Mouse (Mus musculus) cortical plate, adult 2 months (tissue): Measurements from ENCODE around the gene Capn8. TPM values are rescaled to one million over a fixed set of nuclear protein-coding genes. Genes with fewer than 3 reads are reported as not detected.

Source experiments
- H3K27ac ChIP-seq: fragments of 200-500 bp; 2 replicates; pipeline ENCODE4 v1.5.1; 2012; ENCODE audit warnings: low read length, control low read depth, inconsistent platforms; ENCODE audit not compliant: insufficient read depth
- H3K4me1 ChIP-seq: fragments of 200-500 bp; 2 replicates; pipeline ENCODE4 v1.6.1; 2011; ENCODE audit warnings: low read length; ENCODE audit not compliant: control insufficient read depth, insufficient read depth
- H3K4me3 ChIP-seq: fragments of 200-500 bp; 2 replicates; pipeline ENCODE4 v1.5.1; 2011; ENCODE audit warnings: mild to moderate bottlenecking, low read length, control low read depth; ENCODE audit not compliant: insufficient read depth
- CTCF ChIP-seq: fragments of 200-500 bp; IDR thresholded peaks from 2 replicates; pipeline ENCODE4 v1.5.1; 2011; ENCODE audit warnings: mild to moderate bottlenecking, control low read depth, low read length; ENCODE audit not compliant: insufficient read depth; ENCODE audit errors: extremely low read depth
- POLR2A ChIP-seq: fragments of 200-500 bp; IDR thresholded peaks from 2 replicates; pipeline ENCODE4 v1.6.1; 2011; ENCODE audit warnings: mild to moderate bottlenecking, low read length, control low read depth; ENCODE audit not compliant: insufficient read depth; ENCODE audit errors: extremely low read depth
- polyA plus RNA-seq: library from polyadenylated mRNA; depleted of rRNA; stranded (reverse); fragments of >200 nt; gene quantifications from 2 replicates; pipeline ENCODE4 v1.2.3, GENCODE M21; 2012; rRNA removed

Gene Capn8
- polyA plus RNA-seq, 1 experiment, result 0.04 TPM

GRCm38 (mm10) chr1:182669741-182670140 lies 104.9 kb downstream of the Capn8 start:
- no peak overlapping the region for H3K27ac ChIP-seq
- no peaks in the 10 kb centered on the region for H3K4me1 ChIP-seq
- H3K4me3 ChIP-seq, result no peak overlapping the region
- no peak for TF ChIP-seq POLR2A
- no peak for TF ChIP-seq CTCF

DNA sequence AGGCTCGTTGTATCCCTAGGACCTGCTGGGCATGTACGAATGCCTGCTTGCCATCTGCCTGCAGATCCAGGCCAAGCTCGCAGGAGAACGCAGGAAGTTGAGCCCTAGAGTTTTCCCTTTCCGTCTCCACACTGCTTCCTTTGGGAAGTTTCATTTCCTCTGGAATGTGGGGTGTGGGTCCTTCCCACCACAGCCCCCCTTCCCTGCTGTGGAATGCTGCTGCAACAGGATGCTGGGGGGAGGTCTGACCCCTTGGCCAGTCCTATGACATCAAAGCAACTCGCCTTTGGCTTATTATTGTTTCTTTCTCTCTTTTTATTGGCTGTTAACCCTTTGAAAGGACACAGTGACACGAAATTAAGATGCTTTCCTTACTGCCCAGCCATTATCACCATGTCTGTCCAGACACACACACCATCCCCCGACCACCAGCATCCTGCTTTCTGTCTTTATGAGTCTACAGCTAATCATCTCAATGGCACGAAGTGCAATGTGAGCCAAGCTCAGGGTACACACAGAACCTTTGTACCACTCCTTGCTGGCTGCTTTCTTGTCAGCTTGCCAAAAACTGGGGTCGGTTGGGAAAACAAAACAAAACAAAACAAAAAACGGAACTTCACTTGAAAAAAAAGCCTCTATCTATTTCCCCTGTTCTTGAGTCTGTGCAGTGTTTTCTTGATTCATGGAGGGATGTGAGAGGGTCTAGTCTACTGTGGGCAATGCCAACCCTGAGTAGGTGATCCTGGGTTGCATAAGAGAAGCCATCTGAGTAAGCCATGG lies 105.9 kb downstream of the Capn8 start:
- H3K4me3 ChIP-seq, result no peak overlapping the region

DNA sequence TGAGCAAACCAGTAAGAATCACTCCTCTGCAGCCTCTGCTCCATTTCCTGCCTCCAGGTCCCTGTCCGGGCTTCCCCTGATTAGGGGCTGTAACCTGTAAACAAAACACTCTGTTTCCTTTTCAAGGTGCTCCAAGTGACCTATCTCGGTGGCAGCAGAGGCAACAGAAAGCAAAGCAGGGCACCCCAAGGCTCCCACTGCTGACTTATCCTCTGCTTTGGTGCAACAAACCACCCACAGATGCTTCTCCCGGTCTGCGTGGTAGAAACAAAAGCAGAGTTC lies 106.5 kb downstream of the Capn8 start:
- H3K4me1 ChIP-seq, result no peaks in the 10 kb centered on the region
- TF ChIP-seq POLR2A (no peak), CTCF (no peak)
- no peak overlapping the region for H3K27ac ChIP-seq
- H3K4me3 ChIP-seq, result no peak overlapping the region

More for the DNA sequence above, 105.9 kb downstream of the Capn8 start:
- H3K27ac ChIP-seq, result no peak overlapping the region
- H3K4me1 ChIP-seq, result no peaks in the 10 kb centered on the region
- TF ChIP-seq CTCF (no peak), POLR2A (no peak)

DNA sequence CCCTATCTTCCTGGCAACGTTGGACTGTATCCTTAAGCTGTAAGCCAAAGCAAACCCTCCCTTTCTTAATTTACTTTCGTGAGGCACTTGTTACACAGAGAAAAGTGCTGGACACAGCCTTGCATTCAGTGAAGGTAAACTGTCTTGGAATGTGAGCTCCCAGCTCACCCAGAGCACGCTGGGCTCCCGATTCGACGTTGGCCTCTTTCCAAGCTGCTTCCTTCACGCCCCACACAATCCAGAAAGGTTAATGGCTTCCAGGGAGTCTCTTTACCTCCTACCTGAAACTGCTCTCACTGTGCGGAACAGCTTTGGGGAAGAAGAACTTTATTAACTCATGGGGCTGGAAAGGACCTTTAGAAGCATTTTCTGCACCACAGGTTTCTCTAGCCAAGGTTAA lies 110.5 kb downstream of the Capn8 start:
- Histone ChIP-seq H3K27ac (no peak overlapping the region), H3K4me1 (no peaks in the 10 kb centered on the region), H3K4me3 (no peak overlapping the region)
- TF ChIP-seq POLR2A (no peak), CTCF (no peak)

- no peak for TF ChIP-seq POLR2A
- no peak for TF ChIP-seq CTCF
- Histone ChIP-seq H3K27ac (no peak overlapping the region), H3K4me3 (no peak overlapping the region), H3K4me1 (no peaks in the 10 kb centered on the region)
Observed at GRCm38 (mm10) chr1:182678151-182678550, 113.3 kb downstream of the Capn8 start.

DNA sequence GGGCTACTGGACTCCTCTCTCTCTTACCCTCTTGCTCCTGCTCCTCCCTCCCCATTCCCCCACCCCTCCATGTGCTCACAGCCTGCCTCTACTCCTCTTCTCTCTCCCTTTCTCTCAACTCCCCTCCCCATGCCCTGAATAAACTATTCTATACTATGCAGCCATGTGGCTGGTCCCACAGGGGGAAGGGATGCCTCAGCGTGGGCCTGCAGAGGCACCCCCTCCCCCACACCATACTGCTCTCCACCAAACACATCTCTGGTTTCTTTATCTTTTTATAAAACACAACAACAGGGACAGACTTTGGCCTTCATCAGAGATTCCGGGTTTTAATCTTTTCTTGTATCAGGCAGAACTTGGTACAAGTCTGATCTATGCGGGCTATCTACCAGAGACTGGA lies 114.4 kb downstream of the Capn8 start:
- H3K4me1 ChIP-seq, result no peaks in the 10 kb centered on the region
- no peak for TF ChIP-seq POLR2A
- TF ChIP-seq CTCF, result no peak
- no peak overlapping the region for H3K27ac ChIP-seq
- no peak overlapping the region for H3K4me3 ChIP-seq

DNA sequence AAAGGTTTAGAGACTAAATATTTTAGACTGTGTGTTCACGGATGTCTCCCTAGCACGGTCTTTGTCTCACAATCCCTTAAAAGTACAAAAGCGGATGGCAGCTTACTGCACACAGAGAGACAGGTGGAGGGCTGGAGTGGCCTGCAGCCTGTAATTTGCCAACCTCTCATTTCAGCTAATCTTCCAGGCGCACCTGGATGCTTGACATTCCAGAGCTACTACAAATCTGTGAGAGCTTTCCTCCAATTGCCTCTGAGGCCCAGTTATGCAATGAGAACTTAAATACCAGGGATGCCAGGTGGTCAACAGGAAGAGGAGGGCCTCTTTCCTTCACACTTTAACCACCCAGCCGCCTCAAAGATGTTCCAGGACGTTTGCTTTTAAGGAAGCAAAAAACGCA lies 114.8 kb downstream of the Capn8 start:
- Histone ChIP-seq H3K4me3 (no peak overlapping the region), H3K27ac (no peak overlapping the region), H3K4me1 (no peaks in the 10 kb centered on the region)
- TF ChIP-seq CTCF (no peak), POLR2A (no peak)

Other genes starting within 250 kb of the Capn8 start
- gene Fbxo28, start 223.4 kb upstream of the Capn8 start, polyA plus RNA-seq, result 25.9 and 27.4 TPM in 2 replicates
- gene Trp53bp2, start 155.8 kb upstream of the Capn8 start, polyA plus RNA-seq, result 13.4 and 14.0 TPM in 2 replicates
- gene Capn2, start 47.4 kb upstream of the Capn8 start, polyA plus RNA-seq, result 61.4 and 63.3 TPM in 2 replicates
- not detected in 2 replicates for gene Ccdc185, start 184.2 kb downstream of the Capn8 start, polyA plus RNA-seq
- 128 and 136 TPM in 2 replicates for gene Susd4, start 198.9 kb downstream of the Capn8 start, polyA plus RNA-seq